Mouse (Mus musculus) thymus, adult 2 months (tissue): ENCODE data around the gene Lamtor4.

Source experiments
- CTCF ChIP-seq: fragments of 200-500 bp; IDR thresholded peaks from 2 replicates; pipeline ENCODE4 v1.5.1; 2012; ENCODE audit warnings: mild to moderate bottlenecking, control low read depth, low read length, moderate library complexity, borderline replicate concordance; ENCODE audit not compliant: control insufficient read depth, poor library complexity, insufficient read depth; ENCODE audit errors: extremely low read depth
- POLR2A ChIP-seq: fragments of 200-500 bp; IDR thresholded peaks from 2 replicates; pipeline ENCODE4 v1.6.1; 2012; ENCODE audit warnings: mild to moderate bottlenecking, low read length, control low read depth, moderate library complexity; ENCODE audit not compliant: control insufficient read depth, poor library complexity, insufficient read depth; ENCODE audit errors: extremely low read depth

DNA sequence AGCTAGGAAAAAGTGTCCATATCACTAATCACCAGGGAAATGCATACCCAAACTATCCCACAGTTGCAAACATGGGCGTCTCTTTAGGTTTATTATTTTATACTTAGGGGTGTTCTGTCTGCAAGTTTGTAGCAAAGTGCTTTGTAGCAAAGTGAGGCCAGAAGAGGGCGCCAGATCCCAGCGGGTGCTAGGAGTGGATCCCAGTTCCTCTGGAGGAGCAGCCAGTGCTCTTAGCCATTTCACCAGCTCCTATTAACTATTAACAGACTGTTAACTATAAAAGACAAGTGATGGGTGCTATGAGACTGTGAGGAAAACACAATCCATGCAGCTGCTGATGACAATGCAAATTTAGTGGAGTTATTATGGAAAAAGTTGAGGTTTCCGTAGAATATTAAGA is 33.2 kb upstream of the Lamtor4 start:
- TF ChIP-seq POLR2A, result no peak
- TF ChIP-seq CTCF, result peak; percentile 65; the same call in 1 of the 2 replicates
